Mouse (Mus musculus) heart, postnatal 36 days (tissue): ENCODE results near the gene Samd11. TPM values are rescaled to one million over a fixed set of nuclear protein-coding genes. Genes with fewer than 3 reads are reported as not detected.

Experiments used
- DNase-seq, 2 experiments: peaks; one replicate each; pipeline ENCODE4 v3.0.0; 2021 to 2022
- intact Hi-C: fragments of 180-260 bp; cut with DNase I; formaldehyde crosslinking; loops from one replicate; pipeline ENCODE4 v1.15.1; 2025
- total RNA-seq, 2 experiments: library from RNA; stranded (reverse); gene quantifications; 2 replicates each; pipeline ENCODE4 v1.2.3; 2021

Samd11 gene
- total RNA-seq: not detected

DNA sequence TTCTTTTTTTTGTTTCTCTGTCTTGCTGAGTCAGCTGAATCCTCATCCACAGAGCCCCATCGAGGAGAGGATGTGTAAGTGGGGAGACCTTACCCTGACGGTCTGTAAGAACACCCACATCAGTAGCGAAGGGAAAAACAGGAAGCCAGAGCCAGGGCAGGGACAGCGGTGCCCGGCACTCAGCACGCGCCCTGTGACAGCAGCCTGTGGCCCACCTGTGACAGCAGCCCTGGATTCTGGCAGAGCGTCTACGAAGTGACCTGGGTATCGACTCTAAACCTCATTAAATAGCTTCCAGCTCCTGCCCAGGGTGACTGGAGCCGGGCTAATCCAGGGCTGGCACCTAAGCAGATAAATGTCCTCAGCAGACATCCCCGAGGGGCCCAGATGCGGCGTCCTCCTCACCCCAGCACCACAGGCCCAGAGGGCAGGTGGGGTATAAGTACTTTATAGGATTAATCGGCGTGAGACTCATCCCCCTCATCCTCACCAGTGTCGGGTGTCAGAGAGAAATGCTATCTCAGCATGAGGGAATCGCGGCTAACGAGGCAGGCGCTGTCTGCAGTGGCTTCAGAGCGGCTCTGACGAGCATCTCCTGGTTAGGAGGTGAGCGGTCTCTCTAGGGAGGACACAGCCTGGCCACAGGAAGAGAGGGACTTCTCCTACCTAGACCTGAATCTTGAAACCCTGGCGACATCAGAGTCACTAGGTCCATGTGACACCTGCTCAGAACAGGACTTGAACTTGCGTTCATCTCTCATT, at the start of gene Samd11:
TSS of gene Samd11 (minus strand) at position 580 of the 762 bp plus-strand sequence.
- intact Hi-C loops: no loop called here
- DNase-seq: no peak

DNA sequence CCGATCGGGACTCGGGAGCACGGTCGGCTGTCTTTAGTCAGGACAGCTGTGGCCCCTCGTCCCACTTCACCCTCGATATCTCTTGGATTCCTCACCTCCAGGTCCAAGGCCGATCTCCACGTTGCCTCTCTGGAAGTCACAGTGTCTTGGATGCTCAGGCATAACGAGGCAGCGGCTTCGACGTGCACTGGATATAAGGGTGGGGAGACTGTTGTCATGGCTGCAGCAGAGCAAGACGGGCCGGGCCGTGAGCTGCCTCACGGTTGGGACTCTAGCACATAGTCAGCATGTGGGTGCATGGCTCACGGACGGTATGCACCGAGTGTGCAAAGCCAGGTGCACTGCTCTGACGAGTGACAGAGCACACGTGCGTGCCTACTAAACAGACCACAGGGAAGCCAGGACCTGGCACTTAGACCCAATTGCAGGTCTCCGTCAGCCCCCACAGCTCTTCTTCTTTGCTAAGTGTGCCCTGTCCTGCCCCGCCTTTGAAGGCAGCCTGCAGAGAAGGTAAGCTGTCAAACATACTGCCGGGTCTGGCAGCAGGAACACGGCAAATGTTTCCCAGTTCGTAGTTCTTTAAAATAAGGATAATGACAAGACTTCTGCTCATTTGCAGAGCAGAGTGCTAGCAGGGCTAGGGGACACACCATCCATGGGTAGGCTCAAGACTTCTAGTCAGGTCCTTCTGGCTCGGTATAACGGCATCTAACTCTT, 938 bp downstream of the Samd11 start:
- DNase-seq: no peak
- intact Hi-C loops: no loop called here

DNA sequence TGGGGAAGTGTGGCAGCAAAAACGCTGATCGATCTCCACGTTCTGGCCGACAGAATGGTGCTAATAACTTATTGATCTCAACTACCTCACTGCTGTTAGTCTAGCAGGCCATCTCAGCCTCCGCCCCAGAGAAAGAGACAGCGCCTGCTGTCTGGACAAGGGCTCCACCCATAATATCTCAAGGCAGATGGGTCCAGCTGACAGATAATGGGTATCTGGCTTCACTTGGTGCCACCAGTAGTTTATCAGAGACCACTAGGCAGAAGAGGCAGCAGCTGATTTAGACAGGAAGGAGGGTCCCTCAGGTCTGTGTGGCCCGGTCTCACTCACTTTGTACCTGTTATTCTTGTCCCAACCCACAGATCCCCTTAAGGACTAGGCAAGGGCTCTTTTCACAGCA, 2.4 kb downstream of the Samd11 start:
- no peak for DNase-seq
- intact Hi-C loops: no loop called here

DNA sequence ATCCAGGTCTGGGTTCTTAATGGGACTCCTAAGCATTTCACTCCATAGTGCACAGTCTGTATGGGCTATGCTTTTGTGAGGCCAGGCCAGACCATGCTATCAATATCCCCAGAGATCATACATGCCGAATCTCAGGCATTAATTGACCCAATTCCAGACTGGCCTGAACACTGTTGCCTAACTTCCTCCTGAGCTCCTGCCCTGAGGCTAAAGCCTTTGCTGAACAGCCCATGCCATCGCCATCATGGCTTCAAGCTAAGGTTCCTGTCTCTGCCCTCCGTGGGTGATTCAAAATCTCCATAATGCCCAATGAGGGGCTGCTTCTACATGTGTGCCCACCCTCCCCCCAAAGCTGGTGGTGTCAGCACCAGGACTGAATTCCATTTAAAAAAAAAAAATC, 2.8 kb downstream of the Samd11 start:
- DNase-seq: no peak
- intact Hi-C loops: no loop called here

DNA sequence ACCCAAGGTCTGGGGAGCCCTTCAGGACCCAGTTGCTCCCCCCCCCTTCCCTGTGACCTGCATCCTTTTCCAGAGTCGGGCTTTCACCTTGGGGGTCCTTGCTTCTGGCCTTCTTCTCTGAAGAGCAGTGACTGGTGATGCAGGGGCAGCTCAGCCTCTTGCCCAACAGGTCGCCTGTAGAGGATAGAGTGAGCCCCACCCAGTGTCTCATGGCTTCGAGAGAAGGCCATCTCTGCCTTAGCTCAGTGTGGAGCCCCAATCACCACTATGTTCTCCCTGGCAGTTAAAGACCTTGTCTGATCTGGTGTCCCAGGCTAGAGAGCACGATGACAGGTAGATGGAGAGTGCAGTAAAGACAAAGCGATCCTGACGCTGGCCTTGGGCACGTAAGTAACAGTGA, 3.3 kb downstream of the Samd11 start:
- intact Hi-C loops: no loop called here

GRCm38 (mm10) chr4:156251081-156251480, 4.4 kb downstream of the Samd11 start:
- intact Hi-C loops: no loop called here
- DNase-seq: no peak

More for the DNA sequence above, 3.3 kb downstream of the Samd11 start:
- no peak for DNase-seq

DNA sequence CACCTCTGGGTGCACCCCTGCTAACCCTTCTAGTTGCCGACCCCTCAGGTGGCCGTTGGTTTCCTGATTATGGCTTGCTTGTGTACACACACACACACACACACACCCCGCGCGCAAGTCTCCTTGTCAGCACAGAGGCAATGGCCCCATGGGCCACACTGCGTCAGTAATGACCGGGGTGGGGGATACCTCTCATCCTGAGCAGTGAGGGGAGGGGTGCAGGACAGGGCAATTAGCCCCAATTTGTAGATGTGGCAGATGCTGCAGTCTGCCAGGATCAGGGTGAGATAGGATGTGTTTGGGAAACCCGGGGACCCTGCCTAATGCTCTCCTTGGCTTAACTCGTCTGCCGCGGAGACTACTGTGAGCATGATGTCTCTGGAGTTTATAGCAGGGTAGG, 5.9 kb downstream of the Samd11 start:
- intact Hi-C loops: no loop called here
- no peak for DNase-seq

GRCm38 (mm10) chr4:156236651-156237447, 18.6 kb downstream of the Samd11 start:
- intact Hi-C loops: no loop called here
- no peak for DNase-seq

- intact Hi-C loops: loop anchor here (2.0 kb wide), 1 partner anchor 127 kb away; the partner anchor contains the start of gene 9430015G10Rik
- DNase-seq: peak; percentile 89 to 92
Observed at GRCm38 (mm10) chr4:156235808-156236533, 19.5 kb downstream of the Samd11 start, which contains the start of gene Noc2l. Gene Noc2l (plus strand): TSS chr4:156236010.

- intact Hi-C loops: loop anchor here (2.0 kb wide), 1 partner anchor 127 kb away; the partner anchor contains the start of gene 9430015G10Rik
- no peak for DNase-seq
Observed at GRCm38 (mm10) chr4:156235360-156235770, 20.1 kb downstream of the Samd11 start.

- intact Hi-C loops: loop anchor here (1.0 to 2.0 kb wide), 2 partner anchors 31 to 126 kb away; partner anchors contain the start of genes 9430015G10Rik and AW011738
Observed at GRCm38 (mm10) chr4:156234701-156235213, 20.7 kb downstream of the Samd11 start, which contains the start of gene Plekhn1. Gene Plekhn1 (minus strand): TSS chr4:156234857.

DNA sequence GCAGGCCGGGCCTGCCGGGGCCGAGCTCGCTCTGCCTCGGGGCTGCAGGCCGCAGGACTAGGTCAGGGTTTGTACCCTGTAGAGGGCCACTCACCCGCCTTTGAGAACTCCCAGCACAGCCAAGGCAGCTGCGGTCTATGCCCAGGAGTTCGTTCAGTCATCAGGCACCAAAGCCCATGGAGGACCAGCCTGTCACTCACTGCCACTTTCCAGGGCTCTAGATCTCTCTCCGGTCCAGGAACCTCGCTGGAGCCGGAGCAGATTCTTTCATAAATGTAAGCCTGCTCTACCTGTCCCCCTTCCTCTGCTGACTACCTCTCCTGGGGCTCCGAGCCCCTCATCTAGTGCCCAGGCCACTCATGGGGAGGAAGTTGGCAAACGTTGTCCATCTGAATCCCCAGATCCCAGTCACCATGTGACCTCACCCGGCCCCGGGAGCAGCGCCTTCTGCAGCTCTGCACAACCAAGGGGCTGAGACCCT, 21.4 kb downstream of the Samd11 start:
- peak in 1 of 2 experiments; percentile 41 for DNase-seq
- intact Hi-C loops: loop anchor here (1.0 to 2.0 kb wide), 2 partner anchors 31 to 125 kb away; partner anchors contain the start of genes 9430015G10Rik and AW011738

More at GRCm38 (mm10) chr4:156234701-156235213, 20.7 kb downstream of the Samd11 start, which contains the start of gene Plekhn1:
- DNase-seq: peak; percentile 76 to 82

DNA sequence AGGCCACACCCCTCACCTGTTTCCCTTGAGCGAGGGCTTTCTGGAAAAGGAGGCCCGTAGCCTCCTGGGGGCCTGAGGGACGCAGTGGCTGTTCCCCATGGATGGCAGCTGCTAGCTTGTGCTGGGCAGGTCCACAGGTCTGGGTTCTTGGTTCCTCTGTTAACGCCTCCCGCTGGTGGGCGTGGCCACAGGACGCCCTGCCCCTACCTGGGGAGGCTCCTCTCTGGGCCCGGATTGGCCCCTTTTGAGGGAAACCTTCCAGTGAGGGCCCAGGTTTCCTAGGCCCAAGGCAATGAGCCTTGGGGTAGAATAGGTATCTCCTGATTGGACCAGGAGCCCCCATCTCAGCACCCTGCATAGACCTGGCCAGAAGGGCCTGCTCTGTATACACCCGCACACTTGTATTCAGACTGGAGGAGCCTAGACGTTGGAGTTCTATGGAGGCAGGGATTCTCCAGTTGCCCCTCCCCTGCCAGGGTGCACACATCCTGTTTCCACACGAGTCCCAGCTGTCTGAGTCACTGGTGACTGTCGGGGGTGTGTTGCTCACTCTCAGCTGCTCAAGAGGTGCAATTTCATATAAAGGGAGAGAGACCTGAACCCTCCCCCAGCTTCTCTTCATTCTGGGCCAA, 26.9 kb downstream of the Samd11 start:
- DNase-seq: no peak
- intact Hi-C loops: no loop called here

GRCm38 (mm10) chr4:156227752-156228392, 27.6 kb downstream of the Samd11 start:
- peak; percentile 35 to 41 for DNase-seq
- intact Hi-C loops: no loop called here

GRCm38 (mm10) chr4:156224276-156224675, 31.2 kb downstream of the Samd11 start:
- no peak for DNase-seq
- intact Hi-C loops: no loop called here

GRCm38 (mm10) chr4:156219936-156220335, 35.5 kb downstream of the Samd11 start:
- DNase-seq: no peak
- intact Hi-C loops: no loop called here

GRCm38 (mm10) chr4:156217838-156218237, 37.6 kb downstream of the Samd11 start:
- intact Hi-C loops: no loop called here
- peak in 1 of 2 experiments; percentile 32 for DNase-seq

DNA sequence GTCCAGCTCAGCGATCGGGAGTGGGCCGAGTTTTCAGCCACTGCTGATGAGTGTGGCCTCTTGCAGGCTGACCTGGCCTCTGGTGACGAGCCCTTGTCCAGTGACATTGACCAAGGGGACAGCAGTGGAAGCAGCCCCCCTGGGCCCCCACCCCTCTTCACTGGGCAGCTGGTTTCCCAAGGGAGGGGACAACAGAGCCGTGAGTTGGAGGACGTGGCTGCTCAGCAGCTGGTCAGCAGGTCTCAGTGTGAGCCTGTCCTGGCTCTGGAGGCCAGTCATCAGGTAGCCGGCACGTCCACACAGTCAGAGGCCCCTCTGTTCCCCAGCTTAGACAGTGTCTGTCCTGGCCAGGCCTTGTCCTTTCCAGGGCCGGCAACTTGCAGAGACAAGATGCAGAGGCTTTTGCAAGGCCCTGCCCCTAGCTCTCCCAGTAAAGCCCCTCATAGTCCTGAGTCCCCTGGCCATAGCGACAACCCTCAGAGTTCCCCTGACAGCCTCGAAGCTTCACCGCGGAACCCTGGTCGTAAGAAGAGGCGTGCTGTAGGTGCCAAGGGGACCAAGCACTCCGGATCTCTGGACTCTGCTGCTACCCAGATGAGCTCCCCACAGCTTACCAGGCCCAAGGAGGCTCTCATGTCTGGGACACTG, 38.3 kb downstream of the Samd11 start:
- DNase-seq: peak in 1 of 2 experiments; percentile 42
- intact Hi-C loops: no loop called here
